Mouse (Mus musculus) heart, embryonic 14.5 days (tissue): Measurements from ENCODE around the gene Coq5. TPM values are rescaled to one million over a fixed set of nuclear protein-coding genes. Genes with fewer than 3 reads are reported as not detected.

Source experiments
- ATAC-seq: fragments of 200-750 bp; cut with Nextera tagmentation; 2 replicates; pipeline ENCODE4 v1.8.0; 2017; ENCODE audit warnings: low read depth, moderate TSS enrichment; ENCODE audit not compliant: insufficient number of reproducible peaks, insufficient read depth, low FRiP score
- H3K27ac ChIP-seq, 2 experiments: fragments of 200-500 bp in 1 of 2; fragments of 300-500 bp in 1 of 2; sonication (generic) in 1 of 2; replicated peaks in 1 of 2; 2 replicates each; pipeline ENCODE4 v1.5.1; 2012 to 2014; ENCODE audit warnings: low read depth in 2 of 2, low read length in 2 of 2, control low read depth in 1 of 2, mild to moderate bottlenecking in 1 of 2, mixed read lengths in 1 of 2; ENCODE audit not compliant: control insufficient read depth in 1 of 2, insufficient read depth in 1 of 2
- H3K27me3 ChIP-seq: fragments of 300-500 bp; sonication (generic); 2 replicates; pipeline ENCODE4 v1.6.1; 2014; ENCODE audit warnings: mild to moderate bottlenecking, low read length, control low read depth; ENCODE audit not compliant: control insufficient read depth, insufficient read depth
- H3K36me3 ChIP-seq: fragments of 300-500 bp; sonication (generic); 2 replicates; pipeline ENCODE4 v1.6.1; 2014; ENCODE audit warnings: mild to moderate bottlenecking, control low read depth, low read length, mixed read lengths; ENCODE audit not compliant: control insufficient read depth, insufficient read depth
- H3K4me1 ChIP-seq, 2 experiments: fragments of 200-500 bp in 1 of 2; fragments of 300-500 bp in 1 of 2; sonication (generic) in 1 of 2; 2 replicates each; pipeline ENCODE4 v1.6.1; 2012 to 2014; ENCODE audit warnings: low read length in 2 of 2, control low read depth in 1 of 2, mixed read lengths in 1 of 2; ENCODE audit not compliant: control insufficient read depth in 2 of 2, insufficient read depth in 2 of 2
- H3K4me2 ChIP-seq: fragments of 300-500 bp; sonication (generic); 2 replicates; pipeline ENCODE4 v1.6.1; 2014; ENCODE audit warnings: mild to moderate bottlenecking, low read length
- H3K4me3 ChIP-seq, 2 experiments: fragments of 200-500 bp in 1 of 2; fragments of 300-500 bp in 1 of 2; sonication (generic) in 1 of 2; 2 replicates each; pipeline ENCODE4 v1.5.1; 2012 to 2014; ENCODE audit warnings: low read length in 2 of 2, mild to moderate bottlenecking in 2 of 2, control low read depth in 1 of 2, low read depth in 1 of 2, moderate library complexity in 1 of 2; ENCODE audit not compliant: control insufficient read depth in 1 of 2, insufficient read depth in 1 of 2
- H3K9ac ChIP-seq: fragments of 300-500 bp; sonication (generic); 2 replicates; pipeline ENCODE4 v1.6.1; 2014; ENCODE audit warnings: mild to moderate bottlenecking, low read length
- H3K9me3 ChIP-seq: fragments of 300-500 bp; sonication (generic); 2 replicates; pipeline ENCODE4 v1.6.1; 2016; ENCODE audit warnings: low read length, control low read depth; ENCODE audit not compliant: control insufficient read depth
- WGBS: fragments of 180-500 bp; shearing (Covaris S2); extraction: QIAGEN DNeasy Blood & Tissue Kit; methylation state at CpG from one replicate; pipeline ENCODE4 v1.1.7; 2014; 5-methylcytosine and 5-hydroxymethylcytosine counted together
- polyA plus RNA-seq: library from polyadenylated mRNA; unstranded; fragments of >200 nt; fragmentation: Nextera tagmentation; extraction: Ambion mirVana; gene quantifications from 2 replicates; pipeline ENCODE4 v1.2.1, GENCODE M21; 2014

Gene Coq5
- 75.1 and 82.1 TPM in 2 replicates for polyA plus RNA-seq

DNA sequence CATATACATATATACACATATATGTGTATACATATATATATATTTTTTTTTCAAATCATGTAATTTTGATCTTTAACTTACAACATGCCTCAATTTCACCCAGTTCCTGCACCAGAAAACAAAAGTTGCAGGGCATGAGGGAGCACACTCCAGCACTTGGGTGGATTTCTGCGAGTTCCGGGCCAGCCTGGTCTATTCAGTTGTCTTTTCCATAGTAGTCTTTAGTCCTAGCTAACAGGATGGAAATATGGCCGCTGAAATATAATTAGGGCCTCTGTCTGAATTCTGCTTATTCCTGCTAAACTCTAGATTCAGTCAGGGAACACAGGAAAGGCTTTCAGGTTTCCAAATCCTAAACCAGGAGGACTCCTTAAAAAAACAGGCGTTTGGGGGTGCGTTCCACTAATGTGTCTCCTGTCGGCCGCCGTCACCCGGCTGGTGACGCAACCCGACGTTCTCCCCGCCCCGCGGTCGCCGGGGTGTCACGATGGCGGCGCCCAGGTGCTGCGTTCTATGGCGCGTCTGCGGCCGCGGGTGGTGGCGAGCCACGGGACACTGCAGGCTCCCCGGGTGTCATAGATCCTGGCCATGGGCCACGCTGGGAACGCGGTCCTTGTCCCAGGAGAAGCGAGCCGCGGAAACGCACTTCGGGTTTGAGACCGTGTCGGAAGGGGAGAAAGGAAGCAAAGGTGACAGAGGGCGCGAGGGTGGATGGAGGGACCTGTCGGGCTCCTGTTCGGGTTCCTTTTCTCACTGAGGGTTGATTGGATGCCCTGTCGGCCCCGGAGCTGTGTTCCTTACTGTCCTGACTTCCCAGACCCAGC lies at the start of gene Coq5:
Gene Coq5 (plus strand): TSS at position 441 of the 824 bp plus-strand sequence.
- whole genome bisulfite sequencing: 3% methylated on average over 45 of the region's 45 CpGs
- H3K4me1 ChIP-seq: peaks cover 2 to 5% of the 10 kb centered on the region in 2 experiments
- peak within 1 kb of the TSS; percentile 91 for H3K9ac ChIP-seq
- peak; percentile 66 for ATAC-seq
- peak within 1 kb of the TSS; percentile 89 for H3K4me2 ChIP-seq
- H3K9me3 ChIP-seq: no peaks in the 10 kb centered on the region
- H3K27ac ChIP-seq: peak within 1 kb of the TSS; percentile 57 to 65
- H3K4me3 ChIP-seq: peak within 1 kb of the TSS; percentile 71 to 90
- H3K27me3 ChIP-seq: no peaks in the 10 kb centered on the region
- H3K36me3 ChIP-seq: peaks cover 19% of the 10 kb centered on the region

DNA sequence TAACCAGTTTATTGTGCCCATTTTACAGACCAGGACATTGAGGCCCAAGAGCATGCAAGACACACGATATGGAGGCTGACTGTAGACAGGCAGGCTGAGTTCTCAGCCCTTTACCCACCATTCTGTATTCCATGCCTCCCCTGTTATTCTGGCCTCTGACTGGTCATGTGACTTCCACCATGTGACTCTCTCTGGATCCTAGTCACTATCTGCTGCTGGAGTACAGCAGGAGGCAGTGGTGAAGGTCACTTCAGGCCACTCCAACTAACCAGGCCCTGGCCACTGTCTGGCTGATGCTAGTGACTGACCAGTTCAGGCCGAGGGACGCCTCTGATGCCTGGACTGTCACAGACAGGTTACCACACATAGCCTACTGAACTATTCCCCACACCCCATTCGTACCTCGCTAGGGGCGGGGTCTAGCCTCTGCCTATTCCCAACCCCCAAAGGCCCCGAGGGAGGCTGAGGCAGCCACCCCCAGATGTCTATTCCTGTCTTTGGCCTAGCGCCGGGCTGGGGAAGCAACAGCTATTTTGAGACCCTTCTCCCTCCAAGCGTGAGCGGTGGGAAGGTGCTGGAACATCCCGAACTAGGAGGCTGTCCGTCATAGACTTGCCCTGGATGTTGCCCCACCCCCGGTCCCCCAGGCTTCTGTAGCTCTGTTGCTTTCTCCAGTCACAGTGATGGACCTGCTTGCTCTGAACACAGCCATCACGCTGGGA lies 48.5 kb upstream of the Coq5 start:
- Histone ChIP-seq H3K27me3 (no peaks in the 10 kb centered on the region), H3K4me2 (peak overlapping the region; percentile 14), H3K9ac (no peak overlapping the region), H3K36me3 (no peaks in the 10 kb centered on the region), H3K9me3 (no peaks in the 10 kb centered on the region), H3K4me3 (no peak overlapping the region), H3K4me1 (peaks cover 10 to 11% of the 10 kb centered on the region in 2 experiments), H3K27ac (no peak overlapping the region)
- ATAC-seq: peak; percentile 51; the same call in 1 of the 2 replicates
- 33% methylated on average over 15 of the region's 15 CpGs for WGBS

DNA sequence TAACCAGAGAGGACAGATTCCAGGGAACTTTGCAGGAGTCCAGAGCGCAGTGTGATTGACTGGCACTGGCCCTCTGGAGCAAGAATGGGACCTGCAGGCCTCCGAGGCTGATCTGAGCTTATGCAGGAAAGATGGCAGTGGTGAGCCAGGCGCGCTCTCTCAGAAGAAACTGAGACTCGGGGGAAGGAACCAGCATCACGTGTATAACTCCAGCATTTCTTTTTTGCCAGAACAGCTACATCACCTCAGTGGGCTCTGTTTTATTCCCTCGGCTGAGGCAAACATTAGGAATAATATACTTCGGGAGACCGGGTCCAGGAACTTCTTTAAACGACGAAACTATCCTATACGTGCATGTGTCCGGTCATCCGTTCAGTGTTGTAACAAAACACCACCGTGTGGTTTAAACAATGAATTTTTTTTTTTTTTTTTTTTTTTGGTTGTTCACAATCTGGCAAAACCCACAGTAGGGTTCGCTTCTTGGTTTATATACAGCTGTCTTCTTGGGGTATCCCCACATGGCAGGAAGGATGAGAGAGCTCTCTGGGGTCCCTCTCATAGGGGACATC lies 47.8 kb upstream of the Coq5 start:
- peak overlapping the region; percentile 14; the same call in 1 of the 2 replicates for H3K4me2 ChIP-seq
- no peaks in the 10 kb centered on the region for H3K9me3 ChIP-seq
- H3K4me3 ChIP-seq: no peak overlapping the region
- no peak overlapping the region for H3K9ac ChIP-seq
- H3K27me3 ChIP-seq: no peaks in the 10 kb centered on the region
- no peak for ATAC-seq
- H3K4me1 ChIP-seq: peaks cover 10 to 11% of the 10 kb centered on the region in 2 experiments
- 54% methylated on average over 16 of the region's 16 CpGs for whole genome bisulfite sequencing
- H3K36me3 ChIP-seq: no peaks in the 10 kb centered on the region
- H3K27ac ChIP-seq: no peak overlapping the region

DNA sequence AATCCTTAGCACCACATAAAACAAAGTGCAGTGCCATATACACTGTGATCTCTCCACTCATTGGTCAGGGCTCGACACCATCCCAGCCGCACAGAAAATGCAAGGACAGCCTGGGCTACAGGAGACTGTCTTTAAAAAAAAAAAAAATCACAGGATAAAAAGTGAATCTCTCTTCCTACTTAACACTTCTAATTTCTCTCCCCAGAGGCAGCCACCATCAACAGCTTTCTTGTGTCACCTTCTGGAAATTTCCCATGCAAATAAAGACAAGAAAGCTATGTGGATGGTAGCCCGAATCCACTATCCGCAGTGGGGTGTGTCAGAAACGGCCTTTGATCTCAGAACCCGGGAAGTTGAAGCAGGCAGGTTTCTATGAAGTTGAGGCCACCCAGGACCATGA lies 47.0 kb upstream of the Coq5 start:
- H3K9me3 ChIP-seq: no peaks in the 10 kb centered on the region
- no peak overlapping the region for H3K4me2 ChIP-seq
- no peak overlapping the region for H3K4me3 ChIP-seq
- H3K36me3 ChIP-seq: no peaks in the 10 kb centered on the region
- H3K9ac ChIP-seq: no peak overlapping the region
- H3K4me1 ChIP-seq: peaks cover 11 to 12% of the 10 kb centered on the region in 2 experiments
- no peak for ATAC-seq
- no peaks in the 10 kb centered on the region for H3K27me3 ChIP-seq
- no peak overlapping the region for H3K27ac ChIP-seq
- 76% methylated on average over 6 of the region's 6 CpGs for WGBS

DNA sequence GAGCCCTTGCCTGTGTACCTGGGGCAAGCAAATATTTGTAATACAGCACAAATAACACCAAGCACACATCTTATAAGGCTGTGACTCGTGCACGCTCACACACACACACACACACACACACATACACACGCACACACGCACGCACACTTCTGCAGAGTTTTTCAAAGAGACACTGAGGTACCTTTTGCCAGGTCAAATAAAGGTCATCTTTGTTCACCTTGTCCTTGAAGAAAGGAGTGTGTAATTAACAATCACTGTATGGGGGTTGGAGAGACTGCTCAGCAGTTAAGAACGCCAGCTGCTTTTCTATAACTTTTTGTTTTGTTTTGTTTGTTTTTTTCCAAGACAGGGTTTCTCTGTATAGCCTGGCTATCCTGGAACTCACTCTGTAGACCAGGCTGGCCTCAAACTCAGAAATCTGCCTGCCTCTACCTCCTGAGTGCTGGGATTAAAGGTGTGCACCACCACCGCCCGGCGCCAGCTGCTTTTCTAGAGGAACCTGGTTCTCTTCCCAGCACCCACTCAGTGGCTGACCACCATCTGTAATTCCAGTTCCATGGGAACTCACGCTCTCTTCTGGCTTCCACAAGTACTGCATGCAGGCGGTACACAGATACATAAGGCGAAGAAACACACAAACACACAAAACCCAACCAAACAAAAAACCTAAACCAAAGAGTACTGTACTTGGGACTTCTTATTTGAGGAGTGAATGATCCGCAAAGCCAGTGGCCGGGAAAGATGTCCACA lies 46.3 kb upstream of the Coq5 start:
- Histone ChIP-seq H3K9me3 (no peaks in the 10 kb centered on the region), H3K4me3 (no peak overlapping the region), H3K4me2 (no peak overlapping the region), H3K9ac (no peak overlapping the region), H3K27me3 (no peaks in the 10 kb centered on the region), H3K4me1 (peaks cover 11 to 12% of the 10 kb centered on the region in 2 experiments), H3K27ac (no peak overlapping the region), H3K36me3 (no peaks in the 10 kb centered on the region)
- 94% methylated on average over 14 of the region's 14 CpGs for WGBS
- no peak for ATAC-seq

DNA sequence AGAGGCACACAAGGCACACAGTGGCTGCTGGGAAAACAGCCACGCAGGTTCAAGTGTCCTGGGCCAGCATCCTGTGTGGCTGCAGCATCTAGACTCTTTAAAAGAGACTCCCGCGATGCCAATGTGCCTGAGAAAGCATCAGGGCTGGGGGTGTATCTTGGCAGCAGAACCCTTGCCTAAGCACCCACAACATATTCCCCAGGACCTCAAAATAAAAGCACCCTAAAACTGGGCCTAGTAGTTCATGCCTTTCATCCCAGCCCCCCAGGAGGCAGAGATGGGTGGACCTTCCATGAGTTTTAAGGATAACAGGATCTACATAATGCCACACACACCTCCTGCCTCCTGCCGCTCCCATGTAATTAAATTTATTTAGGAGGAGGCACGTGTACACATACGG lies 44.9 kb upstream of the Coq5 start:
- H3K9me3 ChIP-seq: no peaks in the 10 kb centered on the region
- 66% methylated on average over 6 of the region's 6 CpGs for WGBS
- no peak overlapping the region for H3K9ac ChIP-seq
- no peak overlapping the region for H3K27ac ChIP-seq
- no peak overlapping the region for H3K4me2 ChIP-seq
- peaks cover 3% of the 10 kb centered on the region; the same call in 1 of the 2 replicates for H3K36me3 ChIP-seq
- ATAC-seq: no peak
- peaks cover 15 to 20% of the 10 kb centered on the region in 2 experiments for H3K4me1 ChIP-seq
- H3K4me3 ChIP-seq: no peak overlapping the region
- H3K27me3 ChIP-seq: no peaks in the 10 kb centered on the region

DNA sequence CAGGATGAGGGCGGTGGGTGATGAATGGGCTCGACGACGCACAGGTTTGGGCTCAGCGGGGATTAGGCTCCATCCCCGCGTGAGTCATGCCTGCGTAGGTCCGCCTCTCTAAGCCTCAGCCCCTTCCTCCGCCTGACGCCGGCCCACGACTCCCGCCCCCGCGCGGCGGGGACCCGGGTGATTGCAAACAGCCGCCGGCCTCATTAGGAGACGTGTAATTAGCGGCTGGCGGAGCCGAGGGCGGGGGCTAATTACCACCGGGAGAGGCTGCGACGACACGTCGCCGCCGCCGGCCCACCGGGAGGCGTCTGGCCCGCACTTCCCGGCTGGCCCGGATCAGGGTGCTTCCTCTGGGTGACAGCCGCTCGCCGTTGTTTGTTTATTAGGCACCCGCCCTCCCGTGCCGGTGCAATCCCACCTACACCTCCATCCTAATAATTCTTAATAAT lies 44.1 kb upstream of the Coq5 start:
- peak overlapping the region; percentile 50 to 65 for H3K4me3 ChIP-seq
- H3K27ac ChIP-seq: no peak overlapping the region; a peak in 1 of 4 replicates
- no peaks in the 10 kb centered on the region for H3K27me3 ChIP-seq
- H3K4me2 ChIP-seq: peak overlapping the region; percentile 88
- H3K4me1 ChIP-seq: peaks cover 15 to 20% of the 10 kb centered on the region in 2 experiments
- H3K9me3 ChIP-seq: no peaks in the 10 kb centered on the region
- ATAC-seq: peak; percentile 36; the same call in 1 of the 2 replicates
- under 1% methylated on average over 31 of the region's 45 CpGs for WGBS
- peak overlapping the region; percentile 81 for H3K9ac ChIP-seq
- H3K36me3 ChIP-seq: peaks cover 11% of the 10 kb centered on the region
